Mouse (Mus musculus): ENCODE measurements at regions not wholly inside any gene's neighbourhood (a gene's known extent, or its start where the extent isn't known, plus 50 kb on each side); places are given as distances from the start of the nearest gene placed in this dataset.

DNA sequence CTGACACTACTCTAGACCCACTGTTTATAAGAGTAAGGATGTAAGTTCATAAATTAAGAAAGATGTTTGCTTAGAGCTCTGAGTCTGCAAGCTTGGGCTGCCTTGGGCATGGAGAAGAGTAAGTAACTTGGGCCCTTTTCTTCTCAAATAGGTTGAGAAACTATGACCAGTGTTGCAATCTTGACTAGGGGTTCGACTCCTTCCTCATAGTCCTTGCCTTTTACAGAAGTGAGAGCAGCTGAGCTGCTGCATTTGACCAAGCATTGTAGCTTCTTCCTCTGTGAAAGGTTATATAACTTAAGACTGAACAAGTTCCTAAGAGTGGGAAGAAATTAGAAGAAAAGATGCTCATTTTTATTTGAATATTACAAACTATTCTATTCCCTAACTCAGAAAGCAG is 693.5 kb downstream of the Cypt12 start:
- no peaks in the 10 kb centered on the region for H3K4me1 ChIP-seq (ENCODE audit: control insufficient read depth, insufficient read depth, low read length)
- no peak overlapping the region for H3K27ac ChIP-seq (ENCODE audit: insufficient read depth, low read depth, low read length)
- no peak for TF ChIP-seq CTCF (IDR thresholded peaks at IDR 0.05; ENCODE audit: insufficient read depth, low read depth, low read length)
- TF ChIP-seq POLR2A (IDR thresholded peaks at IDR 0.05; ENCODE audit: insufficient read depth, low read depth, low read length), result no peak
- H3K4me3 ChIP-seq (ENCODE audit: insufficient read depth, low read depth, low read length), result no peak overlapping the region
- WGBS, result 82% methylated on average over 1 of the region's 1 CpGs

DNA sequence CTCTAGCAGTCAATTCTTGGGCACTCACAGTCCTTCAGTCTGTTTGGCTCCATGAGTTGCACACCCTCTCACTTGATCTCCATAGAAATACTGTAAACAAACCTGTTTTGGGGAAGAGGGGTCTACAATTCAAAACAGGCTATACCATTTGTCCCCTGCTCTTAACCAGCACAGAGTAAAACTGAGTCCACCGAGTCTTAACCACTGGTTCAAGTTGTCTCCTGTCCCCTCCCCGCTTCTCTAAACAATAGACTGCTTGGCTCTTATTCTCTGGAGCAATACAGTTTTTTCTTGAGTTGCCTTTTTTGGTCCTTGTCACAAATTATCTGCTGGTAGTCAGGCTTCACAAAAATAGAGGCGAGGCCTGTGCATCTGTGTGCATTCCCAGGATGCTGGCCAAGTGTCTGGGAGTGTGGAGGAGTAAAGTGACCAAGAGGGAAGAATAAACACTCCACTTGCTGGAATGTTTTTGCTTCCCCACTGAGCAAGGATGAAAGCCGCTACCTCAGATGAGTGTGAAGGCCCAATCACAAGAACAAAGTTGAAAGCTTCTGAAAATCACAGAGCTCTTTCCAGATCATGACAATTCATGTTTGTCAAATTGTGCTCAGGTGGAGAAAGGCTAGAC is 695.3 kb downstream of the Cypt12 start:
- Histone ChIP-seq H3K4me1 (ENCODE audit: control insufficient read depth, insufficient read depth, low read length) (no peaks in the 10 kb centered on the region), H3K4me3 (ENCODE audit: insufficient read depth, low read depth, low read length) (no peak overlapping the region), H3K27ac (ENCODE audit: insufficient read depth, low read depth, low read length) (no peak overlapping the region)
- 82% methylated on average over 4 of the region's 4 CpGs for WGBS
- TF ChIP-seq POLR2A (IDR thresholded peaks at IDR 0.05; ENCODE audit: insufficient read depth, low read depth, low read length) (no peak), CTCF (IDR thresholded peaks at IDR 0.05; ENCODE audit: insufficient read depth, low read depth, low read length) (no peak)

DNA sequence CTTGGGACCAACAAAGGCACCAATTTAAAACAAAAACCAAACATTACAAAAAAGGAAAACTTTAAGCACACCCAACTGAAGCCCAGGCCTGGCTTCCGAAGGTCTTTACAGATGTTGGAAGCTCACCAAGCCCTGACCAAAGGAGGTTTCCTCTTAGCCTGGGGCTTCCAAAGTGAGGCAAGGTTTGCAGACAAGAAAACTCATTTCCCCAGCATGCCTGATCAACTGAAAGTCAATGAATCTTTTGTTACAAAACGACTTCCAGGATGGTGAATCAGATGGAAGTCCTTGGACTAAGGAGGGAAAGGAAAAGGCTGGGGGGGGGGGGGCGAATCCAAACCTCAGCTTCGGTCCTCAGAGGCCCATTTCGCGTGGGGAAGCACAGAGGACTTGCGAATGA is 697.3 kb downstream of the Cypt12 start:
- Histone ChIP-seq H3K27ac (ENCODE audit: insufficient read depth, low read depth, low read length) (no peak overlapping the region), H3K4me3 (ENCODE audit: insufficient read depth, low read depth, low read length) (no peak overlapping the region), H3K4me1 (ENCODE audit: control insufficient read depth, insufficient read depth, low read length) (no peaks in the 10 kb centered on the region)
- TF ChIP-seq CTCF (IDR thresholded peaks at IDR 0.05; ENCODE audit: insufficient read depth, low read depth, low read length) (no peak), POLR2A (IDR thresholded peaks at IDR 0.05; ENCODE audit: insufficient read depth, low read depth, low read length) (no peak)
- 73% methylated on average over 7 of the region's 7 CpGs for WGBS

DNA sequence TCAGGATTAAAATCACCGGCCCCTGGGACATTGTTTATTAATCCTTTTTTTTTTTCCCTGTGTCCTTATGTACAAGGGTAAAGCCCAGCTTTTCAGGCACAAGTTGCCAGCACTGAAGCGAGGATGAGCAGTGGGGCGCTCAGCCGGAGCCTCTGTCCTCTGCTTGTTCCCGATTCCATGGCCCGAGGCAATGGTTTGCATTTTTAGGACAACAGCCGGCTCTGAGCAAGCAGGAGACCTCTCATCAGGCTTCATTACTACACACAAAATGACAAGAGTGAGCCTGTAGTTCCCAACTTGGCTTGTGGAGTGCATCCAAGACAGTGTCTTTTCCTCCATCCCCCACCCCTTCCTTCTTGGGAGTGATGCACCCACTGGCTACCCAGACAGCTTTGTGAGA is 697.7 kb downstream of the Cypt12 start:
- TF ChIP-seq POLR2A (IDR thresholded peaks at IDR 0.05; ENCODE audit: insufficient read depth, low read depth, low read length), result no peak
- TF ChIP-seq CTCF (IDR thresholded peaks at IDR 0.05; ENCODE audit: insufficient read depth, low read depth, low read length), result no peak

DNA sequence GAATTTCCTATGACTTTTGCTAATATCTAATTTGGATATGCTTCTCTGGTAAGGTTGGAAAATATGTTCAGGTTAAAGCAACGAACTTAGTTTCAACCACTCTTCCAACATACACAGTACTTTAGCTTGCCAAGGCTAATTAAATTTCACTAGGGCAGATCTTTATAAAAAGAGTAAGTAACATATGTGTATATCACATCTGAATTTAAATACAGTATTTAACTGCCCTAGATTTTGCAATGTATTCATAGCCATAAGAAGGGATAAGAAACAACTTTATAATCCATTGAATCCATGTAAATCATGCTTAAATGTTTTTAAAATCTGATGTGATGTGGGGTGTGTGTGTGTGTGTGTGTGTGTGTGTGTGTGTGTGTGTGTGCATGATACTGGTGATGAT is 705.3 kb downstream of the Cypt12 start:
- 82% methylated on average over 1 of the region's 1 CpGs for WGBS
- H3K4me3 ChIP-seq (ENCODE audit: insufficient read depth, low read depth, low read length), result no peak overlapping the region
- no peak overlapping the region for H3K27ac ChIP-seq (ENCODE audit: insufficient read depth, low read depth, low read length)
- TF ChIP-seq CTCF (IDR thresholded peaks at IDR 0.05; ENCODE audit: insufficient read depth, low read depth, low read length) (no peak), POLR2A (IDR thresholded peaks at IDR 0.05; ENCODE audit: insufficient read depth, low read depth, low read length) (no peak)
- no peaks in the 10 kb centered on the region for H3K4me1 ChIP-seq (ENCODE audit: control insufficient read depth, insufficient read depth, low read length)

More for the DNA sequence above, 697.7 kb downstream of the Cypt12 start:
- H3K4me1 ChIP-seq (ENCODE audit: control insufficient read depth, insufficient read depth, low read length), result no peaks in the 10 kb centered on the region
- WGBS, result 72% methylated on average over 7 of the region's 7 CpGs
- no peak overlapping the region for H3K27ac ChIP-seq (ENCODE audit: insufficient read depth, low read depth, low read length)
- no peak overlapping the region for H3K4me3 ChIP-seq (ENCODE audit: insufficient read depth, low read depth, low read length)

DNA sequence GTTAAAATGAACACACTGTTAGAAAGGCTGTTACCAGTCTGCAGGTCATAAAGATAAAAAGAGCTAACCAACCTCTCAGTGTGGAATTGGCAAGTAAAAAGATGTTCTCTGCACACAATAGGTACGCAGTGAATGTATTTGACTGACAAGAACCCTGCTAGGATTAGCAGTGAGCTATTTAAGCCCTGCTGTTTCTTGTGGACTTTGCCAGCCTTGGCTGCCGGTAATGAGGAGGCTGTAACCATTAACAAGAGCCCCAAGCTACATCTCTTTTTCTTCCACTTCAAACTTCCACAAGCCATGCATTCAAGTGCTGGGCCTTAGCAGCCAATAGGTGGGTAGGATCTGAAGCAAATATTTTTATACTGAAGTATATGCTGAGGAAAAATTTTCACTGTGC is 717.5 kb downstream of the Cypt12 start:
- 36% methylated on average over 2 of the region's 2 CpGs for whole genome bisulfite sequencing
- TF ChIP-seq POLR2A (IDR thresholded peaks at IDR 0.05; ENCODE audit: insufficient read depth, low read depth, low read length) (no peak), CTCF (IDR thresholded peaks at IDR 0.05; ENCODE audit: insufficient read depth, low read depth, low read length) (no peak)
- H3K4me3 ChIP-seq (ENCODE audit: insufficient read depth, low read depth, low read length), result no peak overlapping the region
- no peak overlapping the region for H3K27ac ChIP-seq (ENCODE audit: insufficient read depth, low read depth, low read length)
- no peaks in the 10 kb centered on the region for H3K4me1 ChIP-seq (ENCODE audit: control insufficient read depth, insufficient read depth, low read length)

DNA sequence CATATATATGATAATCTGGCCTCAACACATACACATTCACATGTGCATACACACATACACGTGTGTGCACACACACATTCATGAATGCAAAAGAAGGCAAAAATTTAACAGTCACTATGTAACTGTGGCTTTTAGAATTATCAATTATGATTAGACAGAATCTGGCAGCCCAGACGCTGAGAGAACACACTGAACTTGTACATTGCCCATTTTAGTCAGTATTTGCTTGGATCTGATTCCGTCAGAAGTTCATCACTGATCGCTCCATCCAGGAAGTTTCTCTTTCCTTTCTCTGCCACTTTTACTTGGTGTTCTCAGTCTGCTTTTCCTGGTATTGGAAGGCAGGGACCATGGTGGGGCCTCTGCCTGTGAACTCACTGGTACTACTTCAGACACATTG is 719.5 kb downstream of the Cypt12 start:
- no peak overlapping the region for H3K27ac ChIP-seq (ENCODE audit: insufficient read depth, low read depth, low read length)
- no peak for TF ChIP-seq CTCF (IDR thresholded peaks at IDR 0.05; ENCODE audit: insufficient read depth, low read depth, low read length)
- no peak for TF ChIP-seq POLR2A (IDR thresholded peaks at IDR 0.05; ENCODE audit: insufficient read depth, low read depth, low read length)
- no peaks in the 10 kb centered on the region for H3K4me1 ChIP-seq (ENCODE audit: control insufficient read depth, insufficient read depth, low read length)
- WGBS, result 98% methylated on average over 4 of the region's 4 CpGs
- no peak overlapping the region for H3K4me3 ChIP-seq (ENCODE audit: insufficient read depth, low read depth, low read length)

DNA sequence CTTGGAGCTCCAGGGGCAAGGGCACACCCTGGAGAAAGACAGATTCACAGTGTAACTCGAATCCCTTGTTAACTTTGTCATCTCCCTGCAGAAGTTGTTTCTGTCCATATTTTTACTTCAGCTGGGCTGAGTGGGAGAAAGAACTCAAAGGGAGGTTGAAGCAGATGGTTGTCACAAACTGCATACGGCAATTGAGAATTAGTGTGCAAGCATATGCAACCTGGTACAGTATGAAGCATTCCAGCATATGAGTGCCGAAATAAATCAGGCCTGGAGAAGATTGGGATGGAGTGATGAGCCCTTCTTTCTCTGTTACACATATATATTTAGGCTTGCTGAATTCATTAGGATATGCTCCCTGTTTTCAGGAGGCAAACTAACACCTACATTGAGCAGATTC is 720.7 kb downstream of the Cypt12 start:
- 89% methylated on average over 3 of the region's 3 CpGs for WGBS

DNA sequence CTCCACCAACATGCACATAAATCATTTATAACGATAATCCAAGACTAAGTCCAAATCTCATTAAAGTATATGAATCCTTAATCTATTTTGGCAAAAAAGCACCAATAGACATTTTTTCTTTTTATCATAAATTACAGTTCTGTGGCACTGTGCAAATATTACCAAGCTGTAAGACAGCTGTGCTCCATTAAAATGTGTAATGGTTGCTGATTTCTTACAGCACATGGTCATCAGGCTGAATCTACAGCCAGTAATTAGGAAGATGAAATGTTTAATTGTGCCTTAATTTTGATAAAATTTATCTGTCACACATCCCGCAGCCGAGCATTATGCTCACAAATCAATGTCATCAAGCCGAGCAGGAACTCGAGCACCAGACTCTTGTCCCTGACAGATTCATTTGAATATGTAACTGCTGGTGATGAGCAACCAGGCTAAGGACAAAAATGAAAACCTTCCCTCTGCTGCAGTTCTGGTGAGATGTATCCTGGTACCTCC is 722.0 kb downstream of the Cypt12 start:
- TF ChIP-seq CTCF (IDR thresholded peaks at IDR 0.05; ENCODE audit: insufficient read depth, low read depth, low read length) (no peak), POLR2A (IDR thresholded peaks at IDR 0.05; ENCODE audit: insufficient read depth, low read depth, low read length) (no peak)
- 58% methylated on average over 5 of the region's 5 CpGs for WGBS
- Histone ChIP-seq H3K4me3 (ENCODE audit: insufficient read depth, low read depth, low read length) (no peak overlapping the region), H3K4me1 (ENCODE audit: control insufficient read depth, insufficient read depth, low read length) (no peaks in the 10 kb centered on the region), H3K27ac (ENCODE audit: insufficient read depth, low read depth, low read length) (no peak overlapping the region)

More for the DNA sequence above, 720.7 kb downstream of the Cypt12 start:
- Histone ChIP-seq H3K27ac (ENCODE audit: insufficient read depth, low read depth, low read length) (no peak overlapping the region), H3K4me3 (ENCODE audit: insufficient read depth, low read depth, low read length) (no peak overlapping the region), H3K4me1 (ENCODE audit: control insufficient read depth, insufficient read depth, low read length) (no peaks in the 10 kb centered on the region)
- TF ChIP-seq POLR2A (IDR thresholded peaks at IDR 0.05; ENCODE audit: insufficient read depth, low read depth, low read length) (no peak), CTCF (IDR thresholded peaks at IDR 0.05; ENCODE audit: insufficient read depth, low read depth, low read length) (no peak)

Data from olfactory bulb, adult 2 months (tissue).